Mouse (Mus musculus): ENCODE data around the gene Fxyd3.

The Fxyd3 gene

GRCm38 (mm10) chr7:31049846-31050281 is 26.6 kb downstream of the Fxyd3 start:
- no peak for DNase-seq (ENCODE audit: low spot score in 2 of 2)

GRCm38 (mm10) chr7:31049135-31049845 is 27.2 kb downstream of the Fxyd3 start:
- no peak for DNase-seq (ENCODE audit: low spot score in 2 of 2)

DNA sequence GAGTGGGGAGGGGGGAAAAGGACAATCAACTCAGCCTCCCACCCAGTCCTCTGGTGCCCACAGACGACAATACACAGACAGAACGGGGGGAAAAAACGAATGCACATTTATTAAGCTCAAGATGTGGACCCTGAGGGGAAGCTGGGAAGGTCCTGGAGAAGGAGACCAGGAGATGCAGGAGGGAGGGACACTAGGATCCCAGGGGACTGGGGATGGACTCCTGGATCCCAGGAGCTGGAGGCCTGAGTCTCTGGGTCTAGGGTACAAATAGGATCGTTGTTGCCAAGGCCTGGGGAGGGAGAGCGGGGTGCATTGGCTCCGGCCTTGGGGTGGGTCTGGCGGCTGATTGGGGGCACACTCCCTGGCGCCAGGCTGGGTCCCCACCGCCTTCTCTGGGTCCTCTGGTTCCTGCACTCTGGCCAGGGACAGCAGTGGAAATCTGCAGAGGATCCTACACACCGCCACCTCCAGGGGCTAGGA is 34.0 kb downstream of the Fxyd3 start, which contains the start of gene Fxyd5:
Gene Fxyd5 (minus strand): TSS at position 51 of the 480 bp plus-strand sequence.
- DNase-seq (ENCODE audit: low spot score in 2 of 2), result no peak

- peak in 1 of 2 experiments; percentile 66 for DNase-seq (ENCODE audit: low spot score in 2 of 2)
Measured at GRCm38 (mm10) chr7:31041662-31042315, 34.7 kb downstream of the Fxyd3 start.

- no peak for DNase-seq (ENCODE audit: low spot score in 2 of 2)
Measured at GRCm38 (mm10) chr7:31041023-31041407, 35.5 kb downstream of the Fxyd3 start.

- no peak for DNase-seq (ENCODE audit: low spot score in 2 of 2)
Measured at GRCm38 (mm10) chr7:31040281-31041022, 36.1 kb downstream of the Fxyd3 start.

- no peak for DNase-seq (ENCODE audit: low spot score in 2 of 2)
Measured at GRCm38 (mm10) chr7:31039011-31039410, 37.5 kb downstream of the Fxyd3 start.

DNA sequence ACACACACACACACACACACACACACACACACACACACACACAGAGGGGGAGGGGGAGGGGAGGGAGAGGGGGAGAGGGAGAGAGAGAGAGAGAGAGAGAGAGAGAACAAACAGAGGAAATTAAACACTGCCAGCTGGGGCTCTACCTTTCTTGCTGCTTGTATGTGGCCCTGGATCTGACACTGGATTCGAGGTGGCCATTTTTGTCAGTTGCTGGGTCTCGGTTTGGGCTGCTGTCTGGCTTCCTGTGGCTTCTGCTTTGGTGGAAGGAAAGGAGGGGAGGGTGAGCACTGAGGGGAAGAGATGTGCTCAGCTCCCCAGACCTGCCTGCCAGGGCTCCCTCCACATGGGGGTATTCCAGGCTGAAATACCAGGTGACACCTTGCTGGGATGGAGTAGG is 38.8 kb downstream of the Fxyd3 start:
- DNase-seq (ENCODE audit: low spot score in 2 of 2), result no peak

DNA sequence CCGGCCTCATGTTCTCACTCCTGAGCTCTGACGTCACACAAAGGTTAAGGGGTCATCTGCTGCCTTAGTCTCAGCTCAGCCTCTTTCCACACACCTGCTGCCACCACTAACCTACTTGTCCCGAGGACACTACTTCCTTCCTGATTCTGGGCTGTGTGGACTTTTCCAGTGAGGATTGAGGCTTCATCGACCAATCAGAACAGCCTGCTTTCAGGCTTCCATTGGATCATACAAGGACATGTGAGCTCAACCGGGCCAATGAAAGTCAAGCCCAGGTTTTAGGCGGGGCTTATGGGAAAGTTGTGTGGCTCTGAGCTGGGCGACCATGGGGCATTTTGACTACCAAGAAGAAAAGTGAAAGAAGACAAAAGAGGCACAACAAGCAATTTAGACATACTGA is 39.6 kb downstream of the Fxyd3 start:
- DNase-seq (ENCODE audit: low spot score in 2 of 2), result no peak

- DNase-seq (ENCODE audit: low spot score in 2 of 2), result no peak
Measured at GRCm38 (mm10) chr7:31035291-31035690, 41.2 kb downstream of the Fxyd3 start.

GRCm38 (mm10) chr7:31034789-31035188 is 41.7 kb downstream of the Fxyd3 start:
- DNase-seq (ENCODE audit: low spot score in 2 of 2), result no peak

DNA sequence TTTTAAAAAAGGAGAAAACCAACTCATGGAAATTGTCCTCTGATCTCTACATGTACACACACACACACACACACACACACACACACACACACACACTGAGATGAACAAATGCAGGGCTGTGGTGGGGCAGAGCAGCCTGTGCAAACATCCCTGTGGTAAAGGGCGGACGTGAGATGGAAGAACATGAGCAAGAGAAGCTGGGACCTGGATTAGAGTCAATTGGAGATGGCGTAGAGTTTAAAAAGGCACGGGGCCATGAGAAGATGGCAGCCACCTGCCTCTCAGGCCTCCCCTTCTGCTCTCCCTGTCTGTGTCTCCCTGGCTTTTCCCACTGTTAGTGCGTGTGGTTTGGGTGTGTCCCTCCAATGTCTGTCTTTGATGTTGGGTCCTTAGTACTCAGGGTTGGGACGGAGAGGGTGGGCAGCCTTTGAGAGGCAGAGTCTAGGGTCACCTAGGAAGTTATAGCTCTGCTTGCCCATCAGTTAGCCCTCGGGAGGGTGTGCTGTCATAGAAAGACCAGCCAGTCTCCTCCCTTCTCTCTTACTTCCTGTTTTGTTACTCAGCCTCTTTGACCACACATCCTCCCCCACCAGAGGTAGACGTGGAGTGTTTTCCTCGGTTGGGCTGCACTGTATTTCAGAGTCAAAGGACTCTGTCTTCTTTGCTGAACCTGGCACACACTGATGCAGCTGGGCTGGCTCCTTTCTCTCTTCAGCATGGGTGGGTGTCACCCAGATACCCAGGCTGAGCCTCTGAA is 42.9 kb downstream of the Fxyd3 start:
- DNase-seq (ENCODE audit: low spot score in 2 of 2), result no peak

DNA sequence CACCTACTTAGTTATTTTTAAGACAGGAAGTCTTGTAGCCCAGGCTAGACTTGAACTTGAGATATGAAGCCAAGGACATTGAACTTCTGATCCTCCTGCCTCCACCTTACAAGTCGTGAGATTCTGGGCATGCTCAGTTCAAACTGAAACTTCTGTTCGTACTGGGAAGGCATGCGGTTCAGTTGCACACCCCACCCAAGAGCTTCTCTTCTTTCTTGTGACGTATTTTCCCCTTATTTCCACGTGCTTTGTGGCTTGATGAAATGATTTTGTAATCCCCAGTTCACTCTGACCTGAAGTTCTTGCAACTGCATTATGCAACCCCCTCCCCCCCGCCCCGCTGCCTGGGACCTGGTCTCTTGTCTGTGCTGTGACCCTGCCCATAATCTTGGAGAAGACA is 44.8 kb downstream of the Fxyd3 start:
- DNase-seq (ENCODE audit: low spot score in 2 of 2), result no peak

DNA sequence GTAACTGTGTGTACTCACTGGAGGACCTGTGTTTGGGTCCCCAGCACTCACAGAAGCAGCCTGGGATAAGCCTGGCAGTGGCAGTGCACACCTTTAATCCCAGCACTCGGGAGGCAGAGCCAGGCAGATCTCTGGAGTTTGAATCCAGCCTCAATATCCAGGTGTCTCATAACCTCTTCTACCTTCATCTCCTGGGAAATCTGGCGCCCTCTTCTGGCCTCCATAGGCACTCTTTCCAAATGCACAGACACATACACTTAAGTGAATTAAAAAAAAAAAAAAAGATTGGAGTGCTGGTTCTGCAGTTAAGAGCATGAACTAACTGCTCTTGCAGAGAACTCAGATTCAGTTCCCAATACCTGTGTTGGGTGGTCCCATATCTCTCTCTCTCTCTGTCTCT is 45.8 kb downstream of the Fxyd3 start:
- DNase-seq (ENCODE audit: low spot score in 2 of 2), result no peak

DNA sequence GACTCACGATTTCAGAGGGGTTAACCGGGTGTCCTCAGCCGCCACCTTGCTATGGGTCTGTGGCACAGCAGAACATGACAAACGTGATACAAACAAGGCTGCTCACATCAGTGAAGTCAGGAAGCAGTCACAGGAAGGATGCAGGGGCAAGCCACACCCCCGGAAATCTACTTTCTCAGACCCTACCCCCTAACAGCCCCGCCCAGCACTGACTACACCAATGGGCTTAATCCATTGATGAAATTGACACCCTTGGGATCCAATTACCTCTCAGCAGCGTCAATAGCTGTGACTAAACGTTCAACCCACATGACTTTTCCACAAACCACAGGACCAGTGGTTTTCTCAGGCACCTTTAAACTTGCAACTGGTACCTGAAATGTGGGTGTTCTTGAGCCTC is 47.9 kb downstream of the Fxyd3 start:
- DNase-seq (ENCODE audit: low spot score in 2 of 2), result no peak
